Comparison of ENCODE assay signal across 10 mouse cellular contexts in genomic region chr8:108705751-108706150, GRCm38 (mm10).
A peak's percentile ranks its signal among the peaks of the same experiment; 100 is the strongest.
DNase-seq lines count a peak whose midpoint lies in the region; ATAC-seq and TF ChIP-seq lines count a peak whose summit lies in the region.
"Had no signal": no experiment of that assay in that cellular context is flagged by ENCODE, and none has a peak within 500 bp of the region (broad histone marks: within the 10 kb centered on the region; RNA-seq: fewer than 3 reads in every experiment).

No protein-coding gene starts in this region.

- no peak overlapping the region for H3K9ac ChIP-seq in lung, postnatal 0 days (replicated peaks; ENCODE audit: low read depth)
- H3K9ac ChIP-seq in liver, embryonic 11.5 days (ENCODE audit: low read depth, low read length) = no peak overlapping the region
- H3K9ac ChIP-seq in stomach, embryonic 15.5 days = no peak overlapping the region

- H3K9me3 ChIP-seq in lung, postnatal 0 days (ENCODE audit: low read length) = no peaks in the 10 kb centered on the region
- H3K9me3 ChIP-seq in liver, embryonic 11.5 days (ENCODE audit: control insufficient read depth, low read length) = no peaks in the 10 kb centered on the region
- no peaks in the 10 kb centered on the region for H3K9me3 ChIP-seq in stomach, embryonic 15.5 days

- H3K4me2 ChIP-seq in lung, postnatal 0 days (replicated peaks; ENCODE audit: low read depth, low read length) = peak overlapping the region; percentile 76; the same call in 1 of the 2 replicates
- peak overlapping the region; percentile 88 for H3K4me2 ChIP-seq in liver, embryonic 11.5 days
- peak overlapping the region; percentile 71 for H3K4me2 ChIP-seq in stomach, embryonic 15.5 days

- no peaks in the 10 kb centered on the region for H3K27me3 ChIP-seq in lung, postnatal 0 days (replicated peaks; ENCODE audit: insufficient read depth, low read length)
- peaks cover 51% of the 10 kb centered on the region for H3K27me3 ChIP-seq in liver, embryonic 11.5 days (replicated peaks; ENCODE audit: control insufficient read depth, insufficient read depth, low read length)
- H3K27me3 ChIP-seq in stomach, embryonic 15.5 days (replicated peaks) = no peaks in the 10 kb centered on the region

- H3K4me1 ChIP-seq in lung, postnatal 0 days (ENCODE audit: insufficient read depth, low read depth, low read length) = peaks cover 19% of the 10 kb centered on the region; the same call in 1 of the 2 replicates
- H3K4me1 ChIP-seq in liver, embryonic 11.5 days (replicated peaks; ENCODE audit: control insufficient read depth, insufficient read depth, low read length) = peaks cover 23% of the 10 kb centered on the region
- H3K4me1 ChIP-seq in stomach, embryonic 15.5 days = peaks cover 42% of the 10 kb centered on the region

- no peaks in the 10 kb centered on the region for H3K36me3 ChIP-seq in lung, postnatal 0 days (ENCODE audit: insufficient read depth, low read length)
- H3K36me3 ChIP-seq in liver, embryonic 11.5 days (ENCODE audit: control insufficient read depth, insufficient read depth, low read length) = no peaks in the 10 kb centered on the region
- H3K36me3 ChIP-seq in stomach, embryonic 15.5 days = no peaks in the 10 kb centered on the region

- H3K4me3 ChIP-seq in lung, postnatal 0 days (ENCODE audit: low read depth, low read length) = peak overlapping the region; percentile 99; the same call in 1 of the 2 replicates
- peak overlapping the region; percentile 81 for H3K4me3 ChIP-seq in liver, embryonic 11.5 days (ENCODE audit: low read depth, low read length)
- peak overlapping the region; percentile 14 for H3K4me3 ChIP-seq in stomach, embryonic 15.5 days (replicated peaks)

- H3K27ac ChIP-seq in lung, postnatal 0 days (ENCODE audit: low read length) = peak overlapping the region; percentile 66; the same call in 1 of the 2 replicates
- no peak overlapping the region; the same call in 1 of the 2 replicates for H3K27ac ChIP-seq in liver, embryonic 11.5 days (ENCODE audit: low read depth, low read length)
- 0 out of 2 replicates have a peak overlapping the region, but pooled peaks have one; percentile 54 for H3K27ac ChIP-seq in stomach, embryonic 15.5 days

- WGBS in lung, postnatal 0 days = 56% methylated on average over 2 of the region's 2 CpGs
- WGBS in liver, embryonic 11.5 days = 49% methylated on average over 2 of the region's 2 CpGs
- 50% methylated on average over 2 of the region's 2 CpGs for whole genome bisulfite sequencing in stomach, embryonic 15.5 days

- ATAC-seq in lung, postnatal 0 days = no peak
- ATAC-seq in liver, embryonic 11.5 days (replicated peaks; ENCODE audit: low FRiP score) = no peak
- no peak for ATAC-seq in stomach, embryonic 15.5 days (ENCODE audit: insufficient read depth, low FRiP score, low read depth)

- peak; percentile 30 for DNase-seq in adrenal gland, adult 2 months
- DNase-seq in adrenal gland, postnatal 25 days = no peak
- no peak for DNase-seq in lung, postnatal 0 days (ENCODE audit: low spot score)
- no peak for DNase-seq in lung, postnatal 4 days
- no peak for DNase-seq in liver, embryonic 11.5 days (ENCODE audit: low spot score)
- DNase-seq in right cerebral cortex, postnatal 10 days (ENCODE audit: low spot score in 2 of 2) = no peak
- DNase-seq in kidney, adult 9 months = no peak
- DNase-seq: cerebellum, postnatal 10 days; kidney, postnatal 10 days had no signal

- no peak for TF ChIP-seq EP300 in lung, postnatal 0 days (IDR thresholded peaks at IDR 0.05)

- no peak for TF ChIP-seq CTCF in lung, postnatal 0 days (IDR thresholded peaks at IDR 0.05)

Comparison
In these comparisons a context has a peak if more than half of its experiments do, and no peak if none do; other contexts are left out.
1. H3K4me3 ChIP-seq: peak in every context shown above with its lines; median percentile 99 in lung, postnatal 0 days; 81 in liver, embryonic 11.5 days; 14 in stomach, embryonic 15.5 days.